Mouse (Mus musculus) liver, embryonic 14.5 days (tissue): ENCODE results near the gene Tulp2.

Experiments
- CTCF ChIP-seq: IDR thresholded peaks from 2 replicates; pipeline ENCODE4 v1.5.1; 2016; ENCODE audit warnings: antibody characterized with exemption, low read depth, control low read depth
- EP300 ChIP-seq: IDR thresholded peaks from 2 replicates; pipeline ENCODE4 v1.6.1; 2016; ENCODE audit warnings: antibody characterized with exemption, low read depth

DNA sequence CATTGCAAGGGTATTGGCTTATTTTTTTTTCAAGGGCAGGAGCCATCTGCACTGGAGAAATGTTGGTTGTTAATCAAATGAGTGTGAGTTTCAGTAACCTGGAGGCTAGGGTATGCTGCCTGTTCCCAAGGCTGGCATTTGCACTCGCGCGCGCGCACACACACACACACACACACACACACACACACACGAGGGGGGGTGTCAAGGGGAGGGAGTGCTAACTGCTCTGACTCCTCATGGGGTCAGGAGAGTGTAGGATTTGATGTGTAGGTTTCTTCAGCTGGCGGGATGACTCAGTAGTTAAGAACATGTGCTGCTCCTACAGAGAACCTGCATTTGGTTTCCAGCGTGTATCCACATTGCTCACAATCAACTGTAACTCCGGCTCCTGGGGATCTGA is 9.1 kb downstream of the Tulp2 start:
- no peak for TF ChIP-seq CTCF
- TF ChIP-seq EP300: no peak
